Mouse (Mus musculus): ENCODE data around the gene Fam189a1.

Fam189a1 gene

DNA sequence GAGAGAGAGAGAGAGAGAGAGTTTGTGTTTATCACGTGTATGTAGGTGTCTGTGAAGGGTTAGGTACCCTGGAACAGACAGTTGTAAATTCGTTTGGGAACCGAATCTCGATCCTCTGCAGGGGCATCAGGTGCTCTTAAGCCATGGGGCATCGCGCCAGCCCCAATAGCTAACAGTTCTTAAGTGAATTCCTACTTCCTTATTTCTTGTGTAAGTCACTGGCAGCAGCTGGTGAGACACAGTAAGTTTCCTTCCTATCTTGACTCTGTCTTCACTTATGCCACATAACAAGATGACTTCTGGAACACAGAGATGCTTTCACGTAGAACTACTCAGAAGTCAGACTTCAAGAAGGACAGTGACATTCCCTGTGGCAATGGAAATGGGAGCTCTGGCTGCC lies 275.0 kb downstream of the Fam189a1 start:
- in situ Hi-C loops (cut with MboI): no loop called here

DNA sequence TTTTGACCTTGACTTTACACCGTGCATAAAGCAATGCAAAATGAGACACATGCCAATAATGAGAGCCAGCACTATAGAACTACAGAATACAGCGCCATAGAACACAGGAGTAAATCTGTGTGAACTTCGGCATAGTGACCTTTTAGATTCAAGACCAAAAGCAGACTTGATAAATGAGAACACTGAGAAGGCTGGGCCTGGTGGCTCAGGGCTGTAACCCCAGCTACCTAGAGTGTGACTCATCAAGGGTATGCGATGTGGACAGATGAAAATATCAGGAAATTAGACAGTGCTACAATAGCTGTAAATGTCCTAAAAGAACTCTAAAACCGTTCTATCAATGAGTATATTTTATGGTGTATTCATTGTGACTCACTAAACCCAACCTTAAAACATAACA lies 276.0 kb downstream of the Fam189a1 start:
- in situ Hi-C loops (cut with MboI): no loop called here

- in situ Hi-C loops (cut with MboI): no loop called here
Observed at GRCm38 (mm10) chr7:64874941-64875340, 281.4 kb downstream of the Fam189a1 start.

DNA sequence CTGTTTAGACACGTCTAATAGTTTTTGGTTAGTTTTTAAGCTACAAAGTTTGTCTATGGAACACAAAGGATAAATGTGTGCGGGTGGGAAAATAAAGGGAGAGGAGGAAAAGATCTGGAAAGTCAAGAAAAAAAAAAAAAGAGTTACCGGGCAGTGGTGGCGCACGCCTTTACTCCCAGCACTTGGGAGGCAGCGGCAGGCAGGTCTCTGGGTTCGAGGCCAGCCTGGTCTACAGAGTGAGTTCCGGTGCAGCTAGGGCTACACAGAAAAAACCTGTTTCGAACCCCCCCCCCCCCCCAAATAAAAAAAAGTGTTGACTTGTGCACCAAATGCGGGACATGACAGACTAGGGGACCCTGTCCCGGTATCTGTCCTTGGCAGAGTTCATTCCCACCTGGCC lies 283.1 kb downstream of the Fam189a1 start:
- in situ Hi-C loops (cut with MboI): no loop called here

DNA sequence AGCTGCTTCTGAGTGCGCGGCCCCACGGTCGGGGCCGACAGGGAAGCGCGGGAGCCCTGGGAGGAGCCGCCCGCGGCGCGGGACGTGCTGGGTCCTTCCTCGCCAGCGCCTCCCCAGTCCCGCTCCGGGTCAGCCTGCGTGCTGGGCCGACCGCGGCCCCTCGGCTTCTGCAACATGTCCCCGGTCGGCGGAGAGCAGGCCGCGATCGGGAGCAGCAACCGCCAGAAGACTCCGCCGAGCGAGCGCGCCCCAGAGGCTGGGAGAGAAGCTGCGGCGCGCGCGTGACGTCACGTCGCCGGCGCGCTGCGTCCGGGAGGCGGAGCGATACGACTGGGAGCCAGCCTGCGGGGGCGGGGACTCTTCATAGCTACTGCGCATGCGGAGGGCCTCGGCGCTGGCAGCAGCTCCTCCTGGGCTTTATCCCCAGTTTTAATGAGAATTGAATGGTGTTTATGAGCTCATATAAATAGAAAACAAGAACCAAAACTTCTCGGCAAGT lies 283.6 kb downstream of the Fam189a1 start, which contains the start of gene Nsmce3:
TSS of gene Nsmce3 (minus strand) at position 255 of the 499 bp plus-strand sequence.
- in situ Hi-C loops (cut with MboI): no loop called here

DNA sequence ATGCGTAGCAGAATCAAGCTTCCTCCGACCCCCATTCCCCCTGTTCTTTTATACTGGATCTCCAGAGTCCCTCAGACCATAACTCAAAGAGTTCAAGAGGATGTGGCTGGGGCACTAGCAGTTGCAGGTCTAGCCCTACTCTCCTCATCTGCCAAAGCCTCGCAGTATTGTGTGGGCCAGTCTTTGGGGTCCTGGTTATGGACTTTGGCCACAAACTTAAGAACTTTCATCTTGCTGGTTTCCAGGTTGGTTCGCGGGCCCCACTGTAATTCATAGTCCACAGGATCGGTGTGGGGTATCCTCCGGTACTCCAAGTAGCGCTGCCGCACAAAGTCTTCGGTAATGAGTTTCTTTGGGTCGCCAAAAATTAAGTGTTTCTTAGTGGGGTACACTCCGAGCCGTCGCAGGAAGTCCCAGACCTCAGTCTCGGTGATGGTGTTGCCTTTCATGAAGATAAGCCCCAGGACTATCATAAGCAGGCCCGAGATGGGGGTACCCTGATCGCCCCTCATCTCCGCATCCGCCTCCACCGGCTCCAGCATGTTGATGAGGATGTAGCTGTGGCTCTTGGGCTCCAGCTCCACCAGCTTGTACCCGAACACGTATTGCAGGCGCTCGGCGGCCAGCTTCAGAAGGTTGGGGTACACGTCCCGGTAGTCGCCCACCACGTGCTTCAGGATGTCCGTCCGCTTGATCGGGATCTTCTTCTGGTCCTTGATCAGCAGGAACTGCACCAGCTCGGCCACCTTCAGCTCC lies 284.2 kb downstream of the Fam189a1 start:
- in situ Hi-C loops (cut with MboI): no loop called here

GRCm38 (mm10) chr7:64869549-64870065 lies 286.8 kb downstream of the Fam189a1 start:
- in situ Hi-C loops (cut with MboI): no loop called here

- in situ Hi-C loops (cut with MboI): no loop called here
Observed at GRCm38 (mm10) chr7:64863538-64863937, 292.8 kb downstream of the Fam189a1 start.

DNA sequence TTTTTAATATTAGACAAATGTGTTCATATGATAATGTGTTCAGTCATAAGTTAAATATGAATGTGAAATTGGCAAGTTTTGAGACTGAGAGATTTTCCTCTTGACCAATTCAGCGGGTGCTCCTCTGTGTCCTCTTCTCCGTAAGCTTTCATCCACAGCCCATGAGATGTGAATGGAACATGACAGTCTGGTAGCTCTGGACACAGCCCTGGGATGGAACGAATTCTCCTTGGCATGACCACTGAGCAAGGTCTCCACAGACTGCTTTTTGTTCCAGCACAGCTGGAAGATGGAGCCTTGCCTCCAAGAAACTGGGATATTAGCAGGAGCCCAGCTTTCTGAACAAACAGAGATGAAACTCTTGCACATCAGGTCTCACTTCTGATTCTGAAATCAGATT lies 293.4 kb downstream of the Fam189a1 start:
- in situ Hi-C loops (cut with MboI): no loop called here

DNA sequence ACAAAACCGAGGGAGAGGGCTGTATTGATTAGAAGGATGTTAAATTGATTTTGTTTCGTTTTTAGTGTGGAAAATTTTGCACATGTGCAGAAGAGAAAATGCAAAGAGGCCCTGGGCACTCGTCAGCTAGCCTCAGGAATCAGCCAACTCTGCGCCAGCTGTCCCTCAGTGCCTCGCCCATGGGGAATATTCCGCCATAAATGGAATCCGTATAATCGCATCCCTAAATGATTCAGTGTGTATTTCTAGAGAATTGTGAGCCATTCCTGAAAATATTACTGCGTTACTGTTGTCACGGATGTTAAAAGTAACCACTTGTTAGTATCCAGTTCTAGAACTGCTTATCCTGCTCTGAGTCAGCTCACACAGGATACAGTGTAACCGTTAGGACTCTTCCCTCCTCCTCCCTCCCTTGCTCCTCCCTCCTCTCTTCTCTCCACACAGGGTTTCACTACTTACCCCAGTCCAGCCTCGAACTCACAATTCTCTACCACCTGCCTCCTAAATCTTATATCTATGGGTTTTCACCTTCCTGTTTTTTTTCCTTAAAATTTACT lies 299.8 kb downstream of the Fam189a1 start:
- in situ Hi-C loops (cut with MboI): no loop called here

- in situ Hi-C loops (cut with MboI): no loop called here
Observed at GRCm38 (mm10) chr7:64855976-64856375, 300.4 kb downstream of the Fam189a1 start.

DNA sequence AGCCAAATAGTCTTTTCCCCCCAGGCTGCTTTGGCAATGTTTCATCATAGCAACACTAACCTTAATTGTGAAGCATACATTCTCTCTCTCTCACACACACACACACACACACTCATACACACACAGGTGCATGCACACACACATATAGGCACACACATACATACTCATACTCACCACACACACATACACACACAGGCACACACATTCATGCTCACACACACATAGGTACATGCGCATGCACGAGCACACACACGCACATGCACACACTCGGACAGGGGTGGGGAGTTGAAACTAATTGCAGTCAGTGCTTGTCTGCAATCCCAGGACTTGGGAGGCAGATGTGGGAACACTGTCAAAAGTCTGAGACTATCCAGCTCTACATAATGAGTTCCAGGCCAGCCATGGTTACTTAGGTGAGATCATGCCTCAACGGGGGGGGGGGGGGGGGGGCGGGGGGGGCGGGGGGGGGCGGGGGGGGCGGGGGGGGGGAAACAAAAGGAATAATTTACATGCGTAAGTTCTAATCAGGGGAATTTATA lies 300.9 kb downstream of the Fam189a1 start:
- in situ Hi-C loops (cut with MboI): no loop called here

DNA sequence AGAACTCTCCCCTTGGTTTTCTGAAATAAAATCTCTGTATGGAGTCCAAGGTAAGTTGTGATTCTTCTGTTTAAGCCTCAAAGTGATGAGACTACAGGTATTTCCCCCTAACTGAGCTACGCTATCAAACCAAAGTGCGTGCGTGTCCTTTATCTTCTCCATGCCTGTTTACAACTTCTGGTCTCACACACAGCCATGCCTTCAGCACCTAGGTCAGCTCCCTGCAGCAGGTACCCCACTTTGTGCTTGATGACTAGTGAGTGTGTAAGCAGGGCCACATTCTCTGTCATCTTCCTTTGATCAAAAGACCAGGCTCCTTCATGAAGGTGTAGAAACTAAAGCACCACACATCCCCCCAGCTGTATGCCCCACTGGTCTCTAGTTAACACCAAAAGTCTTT lies 305.6 kb downstream of the Fam189a1 start:
- in situ Hi-C loops (cut with MboI): no loop called here

GRCm38 (mm10) chr7:64847366-64847899 lies 308.9 kb downstream of the Fam189a1 start:
- in situ Hi-C loops (cut with MboI): no loop called here

DNA sequence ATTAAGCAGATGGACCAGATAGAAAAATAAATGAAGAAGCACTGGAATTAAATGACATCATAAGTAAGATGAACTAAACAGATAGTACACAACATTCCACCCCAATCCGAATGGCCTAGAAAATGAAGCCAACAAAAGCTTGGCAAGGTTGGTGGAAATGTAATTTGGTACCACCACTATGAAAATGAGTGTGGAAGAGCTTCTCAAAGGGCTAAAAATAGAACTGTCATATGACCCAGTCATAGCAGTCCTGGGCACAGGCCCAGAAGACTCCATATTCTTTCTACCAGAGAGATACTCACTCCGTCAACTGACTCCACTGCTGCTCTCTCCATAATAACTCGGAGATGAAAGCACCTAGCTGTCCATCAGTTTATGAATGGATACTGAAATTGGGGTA lies 310.3 kb downstream of the Fam189a1 start:
- in situ Hi-C loops (cut with MboI): no loop called here

DNA sequence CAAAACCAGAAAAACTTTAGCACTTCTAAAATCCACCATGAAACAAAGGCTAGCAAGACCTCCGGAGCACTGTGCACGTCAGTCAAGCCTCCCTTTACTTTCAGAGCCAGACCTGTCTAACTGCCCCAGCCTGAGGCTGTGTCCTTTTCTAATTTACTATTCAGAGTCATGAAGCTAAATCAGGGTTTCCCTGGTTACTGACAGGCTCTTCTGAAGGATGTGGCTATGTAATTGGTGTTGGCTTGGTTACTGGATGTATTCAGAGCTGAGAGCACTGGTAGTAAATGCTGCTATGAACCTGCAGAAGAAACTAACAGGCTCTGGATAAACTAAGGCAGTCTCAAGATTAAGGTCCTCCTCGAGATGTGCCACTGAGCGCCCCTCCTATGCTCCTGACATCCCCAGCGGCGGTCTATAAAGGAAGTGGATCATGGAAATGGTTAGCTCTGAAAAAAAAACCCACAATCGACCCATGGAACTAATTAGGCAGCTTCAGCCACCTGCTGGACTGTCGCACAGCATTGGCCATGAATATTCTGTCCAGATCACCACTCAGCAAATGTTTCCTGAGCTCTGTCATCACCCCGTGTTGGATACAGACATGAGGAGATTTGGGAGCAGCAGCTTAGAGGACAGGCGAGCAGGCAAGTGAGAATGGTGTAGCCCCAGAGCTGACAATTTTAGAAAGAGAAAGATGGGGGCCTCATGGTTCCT lies 315.3 kb downstream of the Fam189a1 start:
- in situ Hi-C loops (cut with MboI): no loop called here

DNA sequence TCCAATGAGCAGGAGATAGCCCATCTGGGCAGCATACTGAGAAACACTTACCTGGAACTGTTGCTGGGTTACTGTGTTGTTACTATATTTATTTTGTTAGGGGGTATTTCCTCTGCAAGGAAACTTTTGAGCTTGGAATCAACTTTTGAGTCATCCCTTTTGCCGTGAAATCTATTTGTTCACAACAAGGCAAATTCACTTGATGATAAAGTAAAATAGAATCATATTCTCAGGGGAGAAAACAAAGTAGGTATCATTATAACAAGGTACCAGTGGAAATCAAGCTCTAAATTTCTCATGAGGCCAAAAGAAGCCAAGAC lies 315.8 kb downstream of the Fam189a1 start:
- in situ Hi-C loops (cut with MboI): no loop called here

- in situ Hi-C loops (cut with MboI): no loop called here
Observed at GRCm38 (mm10) chr7:64839801-64840575, 316.4 kb downstream of the Fam189a1 start.

- in situ Hi-C loops (cut with MboI): no loop called here
Observed at GRCm38 (mm10) chr7:64839281-64839680, 317.1 kb downstream of the Fam189a1 start.

DNA sequence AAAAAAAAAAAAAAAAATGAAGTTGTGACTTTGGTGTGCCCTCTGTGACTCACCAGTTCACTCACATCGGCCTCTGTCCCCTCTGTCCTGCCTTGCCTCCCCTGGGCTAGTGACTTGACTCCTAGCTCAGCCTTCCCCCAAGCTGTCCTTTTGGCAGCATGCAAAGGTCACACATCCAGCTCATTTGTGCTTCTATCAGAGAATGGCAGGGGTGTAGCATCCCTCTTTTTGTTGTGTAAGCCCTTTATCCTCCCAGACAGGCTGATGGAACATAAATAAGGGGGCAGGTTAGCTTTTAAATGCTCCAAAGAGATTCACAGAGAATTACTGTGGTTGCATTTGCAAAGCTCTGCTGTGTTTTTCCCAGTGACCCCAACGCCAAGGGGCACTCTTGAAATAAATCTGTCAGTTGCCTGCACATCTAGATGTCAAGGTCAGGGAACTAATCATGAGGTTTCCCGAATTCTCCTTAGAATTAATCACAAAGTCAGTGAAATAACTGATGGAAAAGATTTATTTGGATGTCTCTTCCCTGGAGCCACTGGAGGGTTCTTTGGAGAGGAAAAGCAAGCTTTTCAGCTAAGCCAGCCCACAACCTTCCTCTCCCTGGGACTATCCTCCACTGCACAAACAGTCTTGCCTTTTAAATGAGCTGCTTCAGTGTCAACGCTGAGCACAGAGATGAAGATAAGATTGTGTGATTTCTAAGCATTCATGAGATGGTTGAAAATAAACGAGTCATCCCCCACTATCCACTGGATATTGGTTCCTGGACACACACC lies 326.0 kb downstream of the Fam189a1 start:
- in situ Hi-C loops (cut with MboI): no loop called here

- in situ Hi-C loops (cut with MboI): no loop called here
Observed at GRCm38 (mm10) chr7:64821081-64821480, 335.3 kb downstream of the Fam189a1 start.

Measured in mature B cell (primary cell).